Mouse (Mus musculus): ENCODE measurements around the gene Apol11b. TPM values are rescaled to one million over a fixed set of nuclear protein-coding genes. Genes with fewer than 3 reads are reported as not detected.
A peak's percentile ranks its signal among the peaks of the same experiment; 100 is the strongest.
"Not testable (repeated sequence)": the region's sequence is repeated elsewhere in the genome, so short reads cannot be mapped to it uniquely, and the experiment has no call there.

Apol11b gene
- polyA plus RNA-seq (2016; fragmentation: Nextera tagmentation; extraction: Ambion mirVana): not detected in 2 replicates

- not testable (repeated sequence) for H3K4me3 ChIP-seq (replicated peaks); H3K27ac ChIP-seq; ATAC-seq (ENCODE audit: insufficient number of reproducible peaks, insufficient read depth, low FRiP score, low TSS enrichment, low read depth); H3K9ac ChIP-seq (replicated peaks); H3K4me2 ChIP-seq; H3K36me3 ChIP-seq; H3K9me3 ChIP-seq; H3K27me3 ChIP-seq; H3K4me1 ChIP-seq (replicated peaks)
- WGBS: 75% methylated on average over 2 of the region's 2 CpGs
Measured at GRCm38 (mm10) chr15:77643176-77643575, at the start of gene Apol11b. Apol11b (minus strand) TSS chr15:77643286.

- H3K9me3 ChIP-seq; H3K27me3 ChIP-seq; H3K36me3 ChIP-seq; ATAC-seq (ENCODE audit: insufficient number of reproducible peaks, insufficient read depth, low FRiP score, low TSS enrichment, low read depth); H3K4me1 ChIP-seq (replicated peaks): not testable (repeated sequence)
- H3K27ac ChIP-seq: 0 out of 2 replicates have a peak overlapping the region, but pooled peaks have one; percentile 29
- WGBS: 9% methylated on average over 19 of the region's 20 CpGs
- H3K4me3 ChIP-seq (replicated peaks): peak overlapping the region; percentile 30
- H3K9ac ChIP-seq (replicated peaks): peak overlapping the region; percentile 44; the same call in 1 of the 2 replicates
- peak overlapping the region; percentile 53 for H3K4me2 ChIP-seq
Measured at GRCm38 (mm10) chr15:77691532-77692311, 48.6 kb upstream of the Apol11b start.

GRCm38 (mm10) chr15:77683944-77684343 lies 40.9 kb upstream of the Apol11b start:
- not testable (repeated sequence) for H3K4me1 ChIP-seq (replicated peaks); H3K4me2 ChIP-seq; H3K9ac ChIP-seq (replicated peaks); H3K27me3 ChIP-seq; H3K9me3 ChIP-seq; H3K4me3 ChIP-seq (replicated peaks); H3K36me3 ChIP-seq; H3K27ac ChIP-seq; ATAC-seq (ENCODE audit: insufficient number of reproducible peaks, insufficient read depth, low FRiP score, low TSS enrichment, low read depth)
- 15% methylated on average over 11 of the region's 11 CpGs for WGBS

- H3K4me2 ChIP-seq; H3K36me3 ChIP-seq; H3K27ac ChIP-seq; ATAC-seq (ENCODE audit: insufficient number of reproducible peaks, insufficient read depth, low FRiP score, low TSS enrichment, low read depth); H3K9me3 ChIP-seq; H3K27me3 ChIP-seq; H3K9ac ChIP-seq (replicated peaks); H3K4me3 ChIP-seq (replicated peaks); H3K4me1 ChIP-seq (replicated peaks): not testable (repeated sequence)
- 78% methylated on average over 1 of the region's 1 CpGs for WGBS
Measured at GRCm38 (mm10) chr15:77674081-77674480, 31.0 kb upstream of the Apol11b start.

GRCm38 (mm10) chr15:77661841-77662240 lies 18.8 kb upstream of the Apol11b start:
- not testable (repeated sequence) for H3K27me3 ChIP-seq; H3K36me3 ChIP-seq; H3K4me2 ChIP-seq; ATAC-seq (ENCODE audit: insufficient number of reproducible peaks, insufficient read depth, low FRiP score, low TSS enrichment, low read depth); H3K4me3 ChIP-seq (replicated peaks); H3K4me1 ChIP-seq (replicated peaks); H3K9me3 ChIP-seq; H3K9ac ChIP-seq (replicated peaks); H3K27ac ChIP-seq
- WGBS: 49% methylated on average over 2 of the region's 2 CpGs

- not testable (repeated sequence) for H3K27ac ChIP-seq; ATAC-seq (ENCODE audit: insufficient number of reproducible peaks, insufficient read depth, low FRiP score, low TSS enrichment, low read depth); H3K27me3 ChIP-seq; H3K9ac ChIP-seq (replicated peaks); H3K36me3 ChIP-seq; H3K4me1 ChIP-seq (replicated peaks); H3K4me2 ChIP-seq; H3K9me3 ChIP-seq; H3K4me3 ChIP-seq (replicated peaks)
- 93% methylated on average over 1 of the region's 1 CpGs for WGBS
Measured at GRCm38 (mm10) chr15:77659773-77660172, 16.7 kb upstream of the Apol11b start.

GRCm38 (mm10) chr15:77651143-77651542 lies 8.1 kb upstream of the Apol11b start:
- not testable (repeated sequence) for H3K4me3 ChIP-seq (replicated peaks); H3K27me3 ChIP-seq; H3K4me2 ChIP-seq; H3K9ac ChIP-seq (replicated peaks); H3K4me1 ChIP-seq (replicated peaks); H3K36me3 ChIP-seq; H3K9me3 ChIP-seq; H3K27ac ChIP-seq; ATAC-seq (ENCODE audit: insufficient number of reproducible peaks, insufficient read depth, low FRiP score, low TSS enrichment, low read depth)

GRCm38 (mm10) chr15:77629822-77630221 lies 13.3 kb downstream of the Apol11b start:
- H3K9me3 ChIP-seq; H3K4me3 ChIP-seq (replicated peaks); H3K9ac ChIP-seq (replicated peaks); H3K27ac ChIP-seq; H3K4me1 ChIP-seq (replicated peaks); H3K36me3 ChIP-seq; H3K4me2 ChIP-seq; ATAC-seq (ENCODE audit: insufficient number of reproducible peaks, insufficient read depth, low FRiP score, low TSS enrichment, low read depth); H3K27me3 ChIP-seq: not testable (repeated sequence)
- 73% methylated on average over 3 of the region's 3 CpGs for WGBS

GRCm38 (mm10) chr15:77628647-77629046 lies 14.4 kb downstream of the Apol11b start:
- 55% methylated on average over 9 of the region's 9 CpGs for WGBS
- H3K36me3 ChIP-seq; H3K27me3 ChIP-seq; H3K9me3 ChIP-seq; H3K4me2 ChIP-seq; H3K27ac ChIP-seq; H3K9ac ChIP-seq (replicated peaks); ATAC-seq (ENCODE audit: insufficient number of reproducible peaks, insufficient read depth, low FRiP score, low TSS enrichment, low read depth); H3K4me1 ChIP-seq (replicated peaks); H3K4me3 ChIP-seq (replicated peaks): not testable (repeated sequence)

GRCm38 (mm10) chr15:77626471-77626870 lies 16.6 kb downstream of the Apol11b start:
- not testable (repeated sequence) for H3K4me2 ChIP-seq; H3K27me3 ChIP-seq; H3K9ac ChIP-seq (replicated peaks); H3K4me1 ChIP-seq (replicated peaks); H3K4me3 ChIP-seq (replicated peaks); H3K36me3 ChIP-seq; H3K27ac ChIP-seq; H3K9me3 ChIP-seq; ATAC-seq (ENCODE audit: insufficient number of reproducible peaks, insufficient read depth, low FRiP score, low TSS enrichment, low read depth)
- WGBS: 67% methylated on average over 4 of the region's 4 CpGs

GRCm38 (mm10) chr15:77624710-77625109 lies 18.4 kb downstream of the Apol11b start:
- H3K36me3 ChIP-seq: no peaks in the 10 kb centered on the region
- H3K9ac ChIP-seq (replicated peaks): no peak overlapping the region
- H3K27ac ChIP-seq: no peak overlapping the region
- no peak overlapping the region for H3K4me2 ChIP-seq
- H3K4me3 ChIP-seq (replicated peaks): no peak overlapping the region
- H3K27me3 ChIP-seq: no peaks in the 10 kb centered on the region
- H3K4me1 ChIP-seq (replicated peaks): no peaks in the 10 kb centered on the region
- no peaks in the 10 kb centered on the region for H3K9me3 ChIP-seq
- no peak for ATAC-seq (ENCODE audit: insufficient number of reproducible peaks, insufficient read depth, low FRiP score, low TSS enrichment, low read depth)
- 95% methylated on average over 1 of the region's 1 CpGs for WGBS

- no peaks in the 10 kb centered on the region for H3K36me3 ChIP-seq
- no peak overlapping the region for H3K9ac ChIP-seq (replicated peaks)
- ATAC-seq (ENCODE audit: insufficient number of reproducible peaks, insufficient read depth, low FRiP score, low TSS enrichment, low read depth): no peak
- no peak overlapping the region for H3K27ac ChIP-seq
- H3K27me3 ChIP-seq: no peaks in the 10 kb centered on the region
- H3K9me3 ChIP-seq: no peaks in the 10 kb centered on the region
- 91% methylated on average over 3 of the region's 3 CpGs for WGBS
- no peaks in the 10 kb centered on the region for H3K4me1 ChIP-seq (replicated peaks)
- no peak overlapping the region for H3K4me3 ChIP-seq (replicated peaks)
- H3K4me2 ChIP-seq: no peak overlapping the region
Measured at GRCm38 (mm10) chr15:77606069-77606468, 37.0 kb downstream of the Apol11b start.

Data from limb, embryonic 12.5 days (tissue).